Mouse (Mus musculus): ENCODE results near the gene Dcaf5. TPM values are rescaled to one million over a fixed set of nuclear protein-coding genes. Genes with fewer than 3 reads are reported as not detected.

Gene Dcaf5
- total and polyA plus RNA-seq, 2 experiments from 2014 or later = 7.9 to 25.0 TPM

DNA sequence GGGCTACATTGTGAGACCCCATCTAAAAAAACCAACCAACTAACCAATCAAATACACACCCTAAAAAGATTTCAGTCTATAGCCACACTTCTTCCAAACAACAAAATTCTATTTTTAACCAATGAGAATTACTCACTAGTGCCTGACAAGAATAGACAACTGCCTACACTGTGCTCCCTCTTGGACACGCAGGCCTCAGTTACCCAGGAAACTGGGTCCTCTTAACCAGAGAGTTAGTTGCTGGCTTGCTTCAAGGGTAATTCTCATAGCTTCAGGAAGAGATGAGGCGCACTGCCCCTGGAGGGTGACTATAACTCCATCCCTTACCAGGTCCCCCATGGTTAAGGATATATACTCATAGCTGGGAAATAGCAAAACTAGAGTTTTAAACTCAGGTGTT, 95.5 kb downstream of the Dcaf5 start:
- peaks cover 37% of the 10 kb centered on the region for H3K4me1 ChIP-seq (ENCODE audit: control insufficient read depth, insufficient read depth)
- DNase-seq (ENCODE audit: low spot score) = no peak
- peaks cover 34% of the 10 kb centered on the region for H3K36me3 ChIP-seq (replicated peaks; ENCODE audit: control insufficient read depth, insufficient read depth, low read length)

GRCm38 (mm10) chr12:80334162-80334561, 102.2 kb downstream of the Dcaf5 start:
- peak; percentile 50 for ATAC-seq (ENCODE audit: insufficient read depth, low read depth)

More for the DNA sequence above, 95.5 kb downstream of the Dcaf5 start:
- Histone ChIP-seq H3K9me3 (replicated peaks; ENCODE audit: control insufficient read depth, low read length) (no peaks in the 10 kb centered on the region), H3K9ac (replicated peaks; ENCODE audit: low read depth, low read length) (no peak overlapping the region), H3K4me3 (ENCODE audit: low read depth, low read length) (no peak overlapping the region), H3K4me2 (ENCODE audit: low read depth, low read length) (no peak overlapping the region), H3K27me3 (ENCODE audit: control insufficient read depth, insufficient read depth, low read length) (no peaks in the 10 kb centered on the region), H3K27ac (ENCODE audit: low read depth) (no peak overlapping the region)
- ATAC-seq (ENCODE audit: insufficient read depth, low read depth) = no peak
- 64% methylated on average over 2 of the region's 2 CpGs for WGBS
- no peak for TF ChIP-seq CTCF (IDR thresholded peaks at IDR 0.05; ENCODE audit: low read depth)
- TF ChIP-seq EP300 (IDR thresholded peaks at IDR 0.05; ENCODE audit: low read depth) = no peak

GRCm38 (mm10) chr12:80331634-80332033, 104.8 kb downstream of the Dcaf5 start:
- no peak for TF ChIP-seq CTCF (IDR thresholded peaks at IDR 0.05; ENCODE audit: low read depth)
- TF ChIP-seq EP300 (IDR thresholded peaks at IDR 0.05; ENCODE audit: low read depth) = no peak
- ATAC-seq (ENCODE audit: insufficient read depth, low read depth) = peak; percentile 37; the same call in 1 of the 2 replicates
- Histone ChIP-seq H3K4me3 (ENCODE audit: low read depth, low read length) (no peak overlapping the region), H3K9me3 (replicated peaks; ENCODE audit: control insufficient read depth, low read length) (no peaks in the 10 kb centered on the region), H3K4me1 (ENCODE audit: control insufficient read depth, insufficient read depth) (peaks cover 19% of the 10 kb centered on the region), H3K27ac (ENCODE audit: low read depth) (peak overlapping the region; percentile 41; the same call in 1 of the 2 replicates), H3K36me3 (replicated peaks; ENCODE audit: control insufficient read depth, insufficient read depth, low read length) (no peaks in the 10 kb centered on the region), H3K9ac (replicated peaks; ENCODE audit: low read depth, low read length) (no peak overlapping the region), H3K27me3 (ENCODE audit: control insufficient read depth, insufficient read depth, low read length) (no peaks in the 10 kb centered on the region), H3K4me2 (ENCODE audit: low read depth, low read length) (no peak overlapping the region)
- no peak for DNase-seq (ENCODE audit: low spot score)
- WGBS = 25% methylated on average over 2 of the region's 2 CpGs

More at GRCm38 (mm10) chr12:80334162-80334561, 102.2 kb downstream of the Dcaf5 start:
- Histone ChIP-seq H3K9ac (replicated peaks; ENCODE audit: low read depth, low read length) (no peak overlapping the region), H3K27ac (ENCODE audit: low read depth) (peak overlapping the region; percentile 57), H3K4me2 (ENCODE audit: low read depth, low read length) (no peak overlapping the region), H3K4me3 (ENCODE audit: low read depth, low read length) (no peak overlapping the region), H3K4me1 (ENCODE audit: control insufficient read depth, insufficient read depth) (peaks cover 25% of the 10 kb centered on the region), H3K9me3 (replicated peaks; ENCODE audit: control insufficient read depth, low read length) (no peaks in the 10 kb centered on the region), H3K27me3 (ENCODE audit: control insufficient read depth, insufficient read depth, low read length) (no peaks in the 10 kb centered on the region), H3K36me3 (replicated peaks; ENCODE audit: control insufficient read depth, insufficient read depth, low read length) (peaks cover 24% of the 10 kb centered on the region)
- TF ChIP-seq CTCF (IDR thresholded peaks at IDR 0.05; ENCODE audit: low read depth) (no peak), EP300 (IDR thresholded peaks at IDR 0.05; ENCODE audit: low read depth) (no peak)
- 25% methylated on average over 4 of the region's 4 CpGs for WGBS
- DNase-seq (ENCODE audit: low spot score) = peak; percentile 79

GRCm38 (mm10) chr12:80330819-80331218, 105.6 kb downstream of the Dcaf5 start:
- no peak for ATAC-seq (ENCODE audit: insufficient read depth, low read depth)
- Histone ChIP-seq H3K4me2 (ENCODE audit: low read depth, low read length) (no peak overlapping the region), H3K9me3 (replicated peaks; ENCODE audit: control insufficient read depth, low read length) (no peaks in the 10 kb centered on the region), H3K27ac (ENCODE audit: low read depth) (no peak overlapping the region), H3K36me3 (replicated peaks; ENCODE audit: control insufficient read depth, insufficient read depth, low read length) (no peaks in the 10 kb centered on the region), H3K4me3 (ENCODE audit: low read depth, low read length) (no peak overlapping the region), H3K4me1 (ENCODE audit: control insufficient read depth, insufficient read depth) (peaks cover 22% of the 10 kb centered on the region), H3K27me3 (ENCODE audit: control insufficient read depth, insufficient read depth, low read length) (no peaks in the 10 kb centered on the region), H3K9ac (replicated peaks; ENCODE audit: low read depth, low read length) (no peak overlapping the region)
- no peak for DNase-seq (ENCODE audit: low spot score)
- WGBS = 75% methylated on average over 8 of the region's 8 CpGs
- no peak for TF ChIP-seq CTCF (IDR thresholded peaks at IDR 0.05; ENCODE audit: low read depth)
- TF ChIP-seq EP300 (IDR thresholded peaks at IDR 0.05; ENCODE audit: low read depth) = no peak

DNA sequence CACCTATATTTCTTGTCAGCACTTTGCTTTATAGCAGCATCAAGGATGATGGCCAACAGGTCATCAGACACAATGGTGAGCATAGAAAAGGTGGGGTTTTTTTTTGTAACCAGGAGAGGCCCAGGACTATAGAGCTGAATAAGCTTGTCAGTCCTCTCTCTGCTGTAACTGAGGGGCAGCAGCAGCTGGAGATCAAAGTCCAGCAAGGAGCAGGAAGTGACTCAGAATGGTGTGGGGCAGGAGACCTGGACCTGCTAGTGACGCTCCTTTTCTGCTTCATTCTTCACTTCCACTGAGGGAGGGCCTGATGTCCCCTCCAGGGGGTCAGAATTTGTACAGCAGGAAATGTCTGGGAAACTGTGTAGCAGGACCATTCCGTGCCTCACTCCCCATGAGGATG, 106.8 kb downstream of the Dcaf5 start:
- H3K27ac ChIP-seq (ENCODE audit: low read depth) = no peak overlapping the region
- ATAC-seq (ENCODE audit: insufficient read depth, low read depth) = no peak
- no peaks in the 10 kb centered on the region for H3K36me3 ChIP-seq (replicated peaks; ENCODE audit: control insufficient read depth, insufficient read depth, low read length)
- no peak overlapping the region for H3K4me3 ChIP-seq (ENCODE audit: low read depth, low read length)
- TF ChIP-seq EP300 (IDR thresholded peaks at IDR 0.05; ENCODE audit: low read depth) (no peak), CTCF (IDR thresholded peaks at IDR 0.05; ENCODE audit: low read depth) (no peak)
- no peak overlapping the region for H3K4me2 ChIP-seq (ENCODE audit: low read depth, low read length)
- H3K9ac ChIP-seq (replicated peaks; ENCODE audit: low read depth, low read length) = no peak overlapping the region
- WGBS = 35% methylated on average over 2 of the region's 2 CpGs
- H3K27me3 ChIP-seq (ENCODE audit: control insufficient read depth, insufficient read depth, low read length) = no peaks in the 10 kb centered on the region
- peaks cover 32% of the 10 kb centered on the region for H3K4me1 ChIP-seq (ENCODE audit: control insufficient read depth, insufficient read depth)
- no peaks in the 10 kb centered on the region for H3K9me3 ChIP-seq (replicated peaks; ENCODE audit: control insufficient read depth, low read length)
- DNase-seq (ENCODE audit: low spot score) = no peak

- H3K9ac ChIP-seq (replicated peaks; ENCODE audit: low read depth, low read length) = no peak overlapping the region
- H3K4me3 ChIP-seq (ENCODE audit: low read depth, low read length) = no peak overlapping the region
- H3K9me3 ChIP-seq (replicated peaks; ENCODE audit: control insufficient read depth, low read length) = no peaks in the 10 kb centered on the region
- H3K27me3 ChIP-seq (ENCODE audit: control insufficient read depth, insufficient read depth, low read length) = no peaks in the 10 kb centered on the region
- peaks cover 34% of the 10 kb centered on the region for H3K4me1 ChIP-seq (ENCODE audit: control insufficient read depth, insufficient read depth)
- TF ChIP-seq EP300 (IDR thresholded peaks at IDR 0.05; ENCODE audit: low read depth) (no peak), CTCF (IDR thresholded peaks at IDR 0.05; ENCODE audit: low read depth) (no peak)
- ATAC-seq (ENCODE audit: insufficient read depth, low read depth) (no peak), DNase-seq (ENCODE audit: low spot score) (no peak)
- H3K36me3 ChIP-seq (replicated peaks; ENCODE audit: control insufficient read depth, insufficient read depth, low read length) = no peaks in the 10 kb centered on the region
- H3K4me2 ChIP-seq (ENCODE audit: low read depth, low read length) = no peak overlapping the region
- H3K27ac ChIP-seq (ENCODE audit: low read depth) = no peak overlapping the region
Measured at GRCm38 (mm10) chr12:80326047-80326446, 110.4 kb downstream of the Dcaf5 start.
